Mouse (Mus musculus) lung, adult 2 months (tissue): Measurements from ENCODE around the gene Cblb. TPM values are rescaled to one million over a fixed set of nuclear protein-coding genes. Genes with fewer than 3 reads are reported as not detected.

Source experiments
- DNase-seq: peaks from one replicate; pipeline ENCODE4 v3.0.0; 2022
- H3K4me1 ChIP-seq: fragments of 200-500 bp; 2 replicates; pipeline ENCODE4 v1.6.1; 2011; ENCODE audit warnings: low read length; ENCODE audit not compliant: control insufficient read depth, insufficient read depth
- H3K4me3 ChIP-seq: fragments of 200-500 bp; replicated peaks from 2 replicates; pipeline ENCODE3; 2011; ENCODE audit warnings: low read depth, mild to moderate bottlenecking, control low read depth, low read length; ENCODE audit errors: extremely low read depth
- CTCF ChIP-seq: fragments of 200-500 bp; IDR thresholded peaks from 2 replicates; pipeline ENCODE4 v1.5.1; 2011; ENCODE audit warnings: mild to moderate bottlenecking, low read length, control low read depth; ENCODE audit not compliant: insufficient read depth
- POLR2A ChIP-seq: fragments of 200-500 bp; IDR thresholded peaks from 2 replicates; pipeline ENCODE4 v1.6.1; 2011; ENCODE audit warnings: low read depth, mild to moderate bottlenecking, control low read depth, low read length, borderline replicate concordance; ENCODE audit errors: extremely low read depth
- WGBS: fragments of 180-500 bp; shearing (Covaris S2); methylation state at CpG from one replicate; pipeline ENCODE4 v1.1.7; 2018; 5-methylcytosine and 5-hydroxymethylcytosine counted together
- polyA plus RNA-seq: library from polyadenylated mRNA; depleted of rRNA; stranded (reverse); fragments of >200 nt; gene quantifications from 2 replicates; pipeline ENCODE4 v1.2.3, GENCODE M21; 2012

Gene Cblb
- polyA plus RNA-seq, 1 experiment, result 21.7 TPM

DNA sequence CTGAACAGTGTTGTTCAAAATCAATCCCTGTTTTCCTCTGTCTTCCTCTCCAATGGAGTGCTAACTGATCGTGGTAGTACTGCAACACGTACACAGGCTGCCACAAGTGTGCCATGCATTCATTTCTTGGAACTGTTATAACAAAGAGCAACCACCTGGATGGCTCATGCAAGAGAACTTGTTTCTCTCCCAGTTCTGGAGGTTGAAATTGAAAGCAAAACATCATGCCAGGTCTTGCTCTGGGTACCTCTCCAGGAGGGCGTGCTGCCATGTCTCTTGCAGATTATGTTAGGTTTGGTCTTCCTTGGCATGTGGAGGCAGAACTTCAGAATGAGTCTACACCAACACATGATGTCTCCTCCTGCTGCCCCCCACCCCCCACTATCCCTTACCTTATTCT, 24.2 kb downstream of the Cblb start:
- no peak overlapping the region for H3K4me3 ChIP-seq
- WGBS, result 71% methylated on average over 3 of the region's 3 CpGs
- H3K4me1 ChIP-seq, result peaks cover 22% of the 10 kb centered on the region
- DNase-seq, result no peak
- TF ChIP-seq POLR2A (no peak), CTCF (no peak)

DNA sequence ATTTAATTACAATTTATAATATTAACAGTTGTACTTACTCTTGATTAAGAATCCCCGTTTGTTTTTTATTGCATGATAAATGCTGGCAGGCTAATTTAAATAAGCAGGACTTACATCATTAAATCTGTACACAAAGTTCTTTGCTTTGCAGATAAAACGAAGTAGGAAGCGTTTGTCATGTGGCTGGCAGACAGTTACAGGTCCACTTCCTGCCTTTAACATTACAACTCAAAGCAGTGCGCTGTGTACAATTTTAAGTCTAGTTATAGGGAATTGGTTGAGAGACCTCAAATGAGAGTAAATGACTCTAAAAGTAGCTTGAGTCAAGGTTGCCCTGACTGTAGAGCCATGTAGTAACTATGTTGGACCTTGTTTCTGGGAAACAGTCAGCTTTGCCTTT, 25.1 kb downstream of the Cblb start:
- peaks cover 30% of the 10 kb centered on the region for H3K4me1 ChIP-seq
- WGBS, result 27% methylated on average over 4 of the region's 4 CpGs
- DNase-seq, result no peak
- H3K4me3 ChIP-seq, result no peak overlapping the region
- no peak for TF ChIP-seq CTCF
- no peak for TF ChIP-seq POLR2A

- Histone ChIP-seq H3K4me1 (peaks cover 42% of the 10 kb centered on the region), H3K4me3 (no peak overlapping the region)
- WGBS, result 89% methylated on average over 2 of the region's 2 CpGs
- DNase-seq, result no peak
- TF ChIP-seq POLR2A (no peak), CTCF (no peak)
Measured at GRCm38 (mm10) chr16:52057335-52057734, 26.3 kb downstream of the Cblb start.

DNA sequence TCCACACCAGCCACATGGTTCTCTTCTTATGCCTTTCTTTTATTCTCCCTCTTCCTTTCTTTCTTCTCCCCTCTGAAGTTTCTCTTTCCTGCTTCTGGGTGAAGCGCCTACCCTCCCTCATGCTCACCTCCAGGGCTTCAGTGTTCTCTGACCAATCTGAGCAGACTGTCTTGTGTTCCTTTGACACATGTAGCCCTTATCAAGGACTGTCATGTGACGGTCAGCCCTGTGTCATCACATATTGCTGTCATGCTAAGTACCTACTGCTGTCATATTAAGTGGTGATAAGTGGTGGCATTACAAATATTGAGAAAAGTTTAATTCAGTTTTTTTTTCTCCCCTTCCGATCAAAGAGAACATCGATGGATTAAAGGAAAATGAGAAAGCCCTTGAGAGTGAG, 28.5 kb downstream of the Cblb start:
- no peak for DNase-seq
- H3K4me1 ChIP-seq, result peaks cover 49% of the 10 kb centered on the region
- H3K4me3 ChIP-seq, result no peak overlapping the region
- 56% methylated on average over 4 of the region's 4 CpGs for WGBS
- TF ChIP-seq POLR2A (no peak), CTCF (no peak)

DNA sequence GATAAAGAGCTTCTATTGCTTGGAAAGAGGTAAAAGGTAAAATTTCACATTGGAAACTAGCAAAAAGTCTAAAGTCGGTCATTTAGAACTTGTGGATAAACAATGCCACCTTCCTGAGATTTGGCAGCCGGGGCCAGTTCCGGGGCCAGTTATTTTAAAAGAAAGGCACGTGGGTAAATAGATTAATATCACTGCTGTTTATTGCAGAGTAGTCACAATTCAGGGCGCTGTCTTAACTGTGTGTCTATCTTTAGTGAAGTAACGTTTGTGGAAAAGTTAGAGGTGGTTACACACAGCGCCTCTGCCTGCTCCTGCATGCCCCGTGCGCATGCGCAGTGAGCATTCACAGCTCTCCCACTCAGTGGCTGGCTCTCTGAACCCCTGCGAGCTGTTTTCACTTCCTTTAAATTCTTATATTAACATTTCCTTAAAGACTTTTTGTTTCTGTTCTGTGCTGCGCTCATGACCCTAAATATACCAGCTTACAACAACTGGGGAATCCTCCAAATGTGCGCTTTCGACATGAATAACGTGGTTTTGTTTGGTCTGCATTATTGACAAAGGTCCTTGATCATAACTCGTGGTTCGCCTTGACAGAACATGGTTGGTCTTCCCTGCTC, 29.2 kb downstream of the Cblb start:
- no peak for TF ChIP-seq POLR2A
- no peak for TF ChIP-seq CTCF
- WGBS, result 27% methylated on average over 17 of the region's 17 CpGs
- no peak for DNase-seq
- Histone ChIP-seq H3K4me3 (no peak overlapping the region), H3K4me1 (peaks cover 47% of the 10 kb centered on the region)

DNA sequence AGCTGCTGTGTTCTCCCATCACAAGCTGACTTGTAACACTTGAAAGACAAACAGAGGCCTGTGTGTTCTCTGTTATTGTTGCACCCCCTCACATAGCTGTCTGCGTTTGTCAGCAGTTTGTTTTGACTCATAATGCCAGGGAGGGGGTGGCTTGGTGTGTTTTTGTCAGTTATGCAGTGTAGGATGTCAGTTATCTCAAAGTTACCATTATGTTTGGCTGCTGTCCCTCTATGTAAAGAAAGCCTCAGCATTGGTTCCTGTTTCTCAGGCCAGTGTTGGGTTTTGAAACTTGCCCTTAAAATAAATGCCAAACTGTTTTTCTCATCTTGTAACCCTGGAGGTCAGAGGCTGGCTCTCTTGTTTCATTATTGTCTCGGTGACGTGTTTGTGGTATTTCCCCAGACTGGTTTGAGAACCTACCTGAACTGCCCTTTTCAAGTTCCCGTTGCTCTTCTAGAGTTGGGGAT, 30.0 kb downstream of the Cblb start:
- H3K4me1 ChIP-seq, result peaks cover 44% of the 10 kb centered on the region
- WGBS, result 11% methylated on average over 4 of the region's 4 CpGs

DNA sequence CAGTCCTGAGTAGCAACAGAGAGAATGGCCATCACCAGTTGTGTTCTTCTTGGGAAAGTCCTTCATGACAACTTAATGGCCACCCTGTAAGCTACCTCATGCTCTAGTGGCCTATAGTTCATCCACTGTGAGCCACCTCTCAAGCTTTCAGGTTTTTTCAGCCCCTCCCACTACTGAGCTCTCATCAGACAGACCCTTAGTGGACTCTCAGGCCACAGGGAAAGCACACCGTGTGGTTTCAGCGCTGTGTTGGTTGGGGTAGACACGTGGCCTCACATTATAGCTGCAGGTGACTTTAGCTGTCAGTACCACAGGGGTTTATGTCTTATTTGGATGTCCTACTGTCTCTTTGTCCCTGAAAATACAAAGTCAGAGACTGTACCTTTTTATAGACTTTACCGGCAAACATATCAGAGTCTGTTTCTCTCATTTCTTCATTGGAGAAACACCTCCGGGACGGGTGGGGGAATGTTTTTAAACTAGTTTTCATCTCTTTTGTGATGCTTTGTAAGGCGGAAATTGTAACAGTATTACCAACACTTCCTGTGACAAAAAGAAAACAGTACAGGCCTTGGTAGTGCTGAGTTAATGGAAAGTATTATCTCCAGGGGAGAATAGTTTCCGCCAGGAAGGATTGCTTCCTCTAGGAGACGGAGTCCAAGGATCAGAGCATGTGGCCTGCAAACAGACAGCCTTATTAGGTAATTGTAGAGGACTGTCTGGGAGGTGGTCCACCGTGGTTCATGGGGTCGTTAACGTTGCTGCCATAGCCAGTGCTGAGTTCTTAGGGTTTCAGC, 33.5 kb downstream of the Cblb start:
- Histone ChIP-seq H3K4me3 (no peak overlapping the region), H3K4me1 (peaks cover 40% of the 10 kb centered on the region)
- TF ChIP-seq POLR2A, result no peak
- TF ChIP-seq CTCF, result no peak
- WGBS, result 52% methylated on average over 12 of the region's 12 CpGs
- DNase-seq, result no peak

More for the DNA sequence above, 30.0 kb downstream of the Cblb start:
- no peak for TF ChIP-seq CTCF
- TF ChIP-seq POLR2A, result no peak
- no peak overlapping the region for H3K4me3 ChIP-seq
- DNase-seq, result no peak

DNA sequence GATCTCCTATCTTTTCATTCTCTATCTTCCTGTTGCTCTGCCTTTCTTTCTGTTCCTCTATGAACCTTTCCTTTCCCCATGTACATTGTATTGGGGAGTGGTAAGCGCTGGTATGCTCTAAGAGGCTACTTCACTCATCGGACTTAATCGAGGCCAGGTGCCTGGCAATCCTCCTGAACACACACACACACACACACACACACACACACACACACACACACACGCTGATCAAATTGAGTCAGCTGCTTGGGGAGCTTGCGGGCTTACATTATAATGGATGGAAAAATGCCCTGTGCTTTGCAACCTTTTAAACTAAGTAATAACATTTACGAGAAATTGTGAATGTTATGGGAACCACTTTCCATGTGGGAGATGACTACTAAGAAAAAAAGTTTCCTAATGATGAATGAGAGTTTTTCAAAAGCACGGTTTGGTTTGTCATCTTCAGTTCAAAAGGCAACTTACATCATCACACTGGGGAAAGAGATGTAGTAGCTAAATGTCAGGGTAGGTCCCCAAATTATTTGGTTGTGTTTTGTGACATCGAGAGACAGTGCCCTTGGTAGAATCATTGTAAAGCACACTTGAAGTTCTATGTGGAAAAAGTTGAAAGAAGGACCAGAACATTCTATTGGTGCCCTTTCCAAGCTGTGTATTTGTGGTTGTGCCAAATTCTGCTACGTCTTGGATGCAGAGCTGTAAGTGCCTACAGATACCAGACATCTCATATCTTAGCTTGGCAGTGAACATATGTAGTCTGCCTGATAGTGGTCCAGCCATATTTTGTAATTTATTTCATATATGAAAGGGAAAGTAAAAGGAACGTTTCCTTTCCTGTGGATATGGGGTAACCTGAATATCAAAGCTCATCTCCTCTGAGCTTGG, 36.8 kb downstream of the Cblb start:
- Histone ChIP-seq H3K4me1 (peaks cover 25% of the 10 kb centered on the region), H3K4me3 (no peak overlapping the region)
- no peak for DNase-seq
- TF ChIP-seq POLR2A, result no peak
- TF ChIP-seq CTCF, result no peak
- 67% methylated on average over 10 of the region's 10 CpGs for whole genome bisulfite sequencing

DNA sequence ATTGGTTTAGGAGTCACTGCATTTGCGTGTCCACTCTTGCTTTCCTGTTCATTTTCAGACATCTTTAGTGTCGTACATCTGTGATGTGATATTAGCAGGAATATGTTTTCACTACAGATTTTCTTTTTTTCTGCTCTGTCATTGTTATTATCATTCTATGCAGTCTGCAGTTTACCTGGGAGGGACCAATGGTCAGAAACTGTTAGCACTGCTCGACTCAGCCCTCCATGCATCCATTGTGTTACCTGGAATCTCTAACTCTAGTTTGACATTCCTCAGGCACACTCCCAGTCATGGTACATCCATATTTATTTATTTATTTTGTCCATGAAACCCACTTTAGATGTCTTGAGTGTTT, 37.5 kb downstream of the Cblb start:
- 93% methylated on average over 3 of the region's 3 CpGs for WGBS
- Histone ChIP-seq H3K4me1 (peaks cover 25% of the 10 kb centered on the region), H3K4me3 (no peak overlapping the region)
- DNase-seq, result no peak
- no peak for TF ChIP-seq POLR2A
- no peak for TF ChIP-seq CTCF

- 61% methylated on average over 6 of the region's 6 CpGs for WGBS
- Histone ChIP-seq H3K4me3 (no peak overlapping the region), H3K4me1 (peaks cover 21% of the 10 kb centered on the region)
- TF ChIP-seq POLR2A (no peak), CTCF (no peak)
- DNase-seq, result no peak
Measured at GRCm38 (mm10) chr16:52069648-52070047, 38.6 kb downstream of the Cblb start.

DNA sequence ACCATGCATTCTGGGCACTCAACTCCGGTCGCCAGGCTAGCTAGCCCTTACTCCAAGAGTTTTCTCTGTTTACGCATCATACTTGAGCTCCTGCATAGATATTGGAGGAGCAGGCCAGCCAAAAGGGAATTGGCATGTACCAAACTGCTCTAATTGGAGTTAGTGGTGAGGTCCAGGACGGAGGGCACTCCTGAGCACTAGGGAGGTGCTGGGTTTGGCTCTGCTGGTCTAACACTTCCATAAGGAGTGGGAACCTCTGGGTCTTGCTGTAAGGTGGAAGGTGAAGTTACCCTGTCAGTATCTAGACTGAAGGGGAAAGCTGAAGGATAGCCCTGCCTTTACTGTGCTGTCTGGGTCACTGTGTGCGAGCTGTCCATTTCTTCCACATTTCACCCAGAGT, 39.1 kb downstream of the Cblb start:
- no peak for TF ChIP-seq CTCF
- no peak for TF ChIP-seq POLR2A
- WGBS, result 83% methylated on average over 5 of the region's 5 CpGs
- Histone ChIP-seq H3K4me3 (no peak overlapping the region), H3K4me1 (peaks cover 21% of the 10 kb centered on the region)
- no peak for DNase-seq
